In genomic region chr7:34721650-34722048, GRCm38 (mm10) we compare ENCODE assay signal across 8 mouse cellular contexts.
DNase-seq lines count a peak whose midpoint lies in the region; ATAC-seq and TF ChIP-seq lines count a peak whose summit lies in the region.

No protein-coding gene starts in this region.

- H3K4me3 ChIP-seq in lung, postnatal 0 days (ENCODE audit: low read depth, low read length) = no peak overlapping the region

- ATAC-seq in lung, postnatal 0 days = peak; percentile 94
- ATAC-seq in monocyte, adult 5-6 weeks (replicated peaks; ENCODE audit: insufficient number of reproducible peaks, low FRiP score, low TSS enrichment, poor library complexity, severe bottlenecking) = no peak

- H3K4me2 ChIP-seq in lung, postnatal 0 days (replicated peaks; ENCODE audit: low read depth, low read length) = no peak overlapping the region

- H3K27me3 ChIP-seq in lung, postnatal 0 days (replicated peaks; ENCODE audit: insufficient read depth, low read length) = no peaks in the 10 kb centered on the region

- WGBS in lung, postnatal 0 days = 7% methylated on average over 5 of the region's 5 CpGs

- H3K9me3 ChIP-seq in lung, postnatal 0 days (ENCODE audit: low read length) = no peaks in the 10 kb centered on the region

- peak overlapping the region; percentile 20; the same call in 1 of the 2 replicates for H3K27ac ChIP-seq in lung, postnatal 0 days (ENCODE audit: low read length)

- H3K4me1 ChIP-seq in lung, postnatal 0 days (ENCODE audit: insufficient read depth, low read depth, low read length) = peaks cover 4% of the 10 kb centered on the region; the same call in 1 of the 2 replicates

- TF ChIP-seq EP300 in lung, postnatal 0 days (IDR thresholded peaks at IDR 0.05) = peak; percentile 75; the same call in 1 of the 2 replicates

- peak; percentile 61 for DNase-seq in 3T3-L1 (ENCODE audit: low read depth, low spot score)
- DNase-seq in Muller cell, postnatal 12 days (ENCODE audit: inconsistent ontology term) = peak; percentile 65
- peak; percentile 39 to 47 for DNase-seq in heart, postnatal 10 days
- peak; percentile 90 for DNase-seq in lung, postnatal 0 days (ENCODE audit: low spot score)
- DNase-seq in left cerebral cortex, adult 11 months (ENCODE audit: low spot score) = no peak
- no peak for DNase-seq in thymus, postnatal 10 days (ENCODE audit: low spot score in 2 of 2)
- no peak for DNase-seq in cerebellum, postnatal 14 days

- no peak for TF ChIP-seq CTCF in lung, postnatal 0 days (IDR thresholded peaks at IDR 0.05)

- intact Hi-C loops in heart, postnatal 10 days (cut with DNase I) = no loop called here

- H3K36me3 ChIP-seq in lung, postnatal 0 days (ENCODE audit: insufficient read depth, low read length) = no peaks in the 10 kb centered on the region

- no peak overlapping the region for H3K9ac ChIP-seq in lung, postnatal 0 days (replicated peaks; ENCODE audit: low read depth)

Comparison
In these comparisons a context has a peak if more than half of its experiments do, and no peak if none do; other contexts are left out.
1. DNase-seq: peak in 3T3-L1 (single experiment), Muller cell, postnatal 12 days (single experiment), heart, postnatal 10 days (2 of 2) and lung, postnatal 0 days (single experiment); none in left cerebral cortex, adult 11 months (single experiment), thymus, postnatal 10 days (0 of 2) and cerebellum, postnatal 14 days (0 of 2).